Mouse (Mus musculus) stomach, postnatal 0 days (tissue): ENCODE measurements around the gene Mitd1. TPM values are rescaled to one million over a fixed set of nuclear protein-coding genes. Genes with fewer than 3 reads are reported as not detected.

Source experiments
- ATAC-seq: fragments of 200-750 bp; cut with Nextera tagmentation; 2 replicates; pipeline ENCODE4 v1.8.0; 2017; ENCODE audit not compliant: low FRiP score, low TSS enrichment
- DNase-seq: peaks from one replicate; pipeline ENCODE4 v3.0.0-alpha.2; 2016; ENCODE audit warnings: low spot score
- H3K27ac ChIP-seq: fragments of 300-500 bp; sonication (generic); replicated peaks from 2 replicates; pipeline ENCODE4 v1.5.1; 2014; ENCODE audit warnings: mild to moderate bottlenecking, control low read depth
- H3K27me3 ChIP-seq: fragments of 300-500 bp; sonication (generic); 2 replicates; pipeline ENCODE4 v1.6.1; 2014; ENCODE audit warnings: low read length; ENCODE audit not compliant: control insufficient read depth, insufficient read depth
- H3K36me3 ChIP-seq: fragments of 300-500 bp; sonication (generic); 2 replicates; pipeline ENCODE4 v1.6.1; 2014; ENCODE audit warnings: low read length, mixed read lengths; ENCODE audit not compliant: control insufficient read depth, insufficient read depth
- H3K4me1 ChIP-seq: fragments of 300-500 bp; sonication (generic); replicated peaks from 2 replicates; pipeline ENCODE4 v1.6.1; 2014; ENCODE audit warnings: antibody characterized with exemption; ENCODE audit not compliant: control insufficient read depth, insufficient read depth
- H3K4me2 ChIP-seq: fragments of 300-500 bp; sonication (generic); replicated peaks from 2 replicates; pipeline ENCODE4 v1.6.1; 2014; ENCODE audit warnings: low read depth, mild to moderate bottlenecking, control low read depth, moderate library complexity
- H3K4me3 ChIP-seq: fragments of 300-500 bp; sonication (generic); 2 replicates; pipeline ENCODE4 v1.5.1; 2014; ENCODE audit warnings: low read depth, low read length, control low read depth
- H3K9ac ChIP-seq: fragments of 300-500 bp; sonication (generic); 2 replicates; pipeline ENCODE4 v1.6.1; 2014; ENCODE audit warnings: mild to moderate bottlenecking, low read length, control low read depth, mixed read lengths
- H3K9me3 ChIP-seq: fragments of 300-500 bp; sonication (generic); 2 replicates; pipeline ENCODE4 v1.6.1; 2016; ENCODE audit warnings: low read length; ENCODE audit not compliant: control insufficient read depth
- CTCF ChIP-seq: IDR thresholded peaks from 2 replicates; pipeline ENCODE4 v1.5.1; 2016; ENCODE audit warnings: antibody characterized with exemption, low read depth, mild to moderate bottlenecking, moderate library complexity
- EP300 ChIP-seq: optimal IDR thresholded peaks from 2 replicates; pipeline ENCODE3; 2016; ENCODE audit warnings: antibody characterized with exemption
- WGBS: fragments of 180-500 bp; shearing (Covaris S2); extraction: QIAGEN DNeasy Blood & Tissue Kit; methylation state at CpG from one replicate; pipeline ENCODE4 v1.1.7; 2014; 5-methylcytosine and 5-hydroxymethylcytosine counted together
- polyA plus RNA-seq: library from polyadenylated mRNA; unstranded; fragments of >200 nt; fragmentation: Nextera tagmentation; extraction: Ambion mirVana; gene quantifications from 2 replicates; pipeline ENCODE4 v1.2.1, GENCODE M21; 2015

Gene Mitd1
- polyA plus RNA-seq, 1 experiment from 2014 or later = 22.7 TPM

- Histone ChIP-seq H3K9ac (peak overlapping the region; percentile 49), H3K4me1 (no peaks in the 10 kb centered on the region), H3K4me3 (peak overlapping the region; percentile 52), H3K27ac (peak overlapping the region; percentile 86), H3K9me3 (no peaks in the 10 kb centered on the region), H3K27me3 (no peaks in the 10 kb centered on the region), H3K36me3 (peaks cover 9% of the 10 kb centered on the region), H3K4me2 (peak overlapping the region; percentile 64)
- peak; percentile 90 for ATAC-seq
- peak; percentile 90 for DNase-seq
- 5% methylated on average over 33 of the region's 33 CpGs for WGBS
- TF ChIP-seq EP300 = no peak
- TF ChIP-seq CTCF = 0 out of 2 replicates have a peak, but pooled peaks have one; percentile 4
These were observed 17.8 kb downstream of the Mitd1 start for GRCm38 (mm10) chr1:37872131-37873067.

- Histone ChIP-seq H3K27me3 (no peaks in the 10 kb centered on the region), H3K36me3 (peaks cover 8% of the 10 kb centered on the region), H3K4me3 (peak within 1 kb of the TSS; percentile 52), H3K4me1 (no peaks in the 10 kb centered on the region), H3K27ac (peak within 1 kb of the TSS; percentile 86), H3K9me3 (no peaks in the 10 kb centered on the region), H3K4me2 (peak within 1 kb of the TSS; percentile 64), H3K9ac (peak within 1 kb of the TSS; percentile 49)
- no peak for TF ChIP-seq EP300
- TF ChIP-seq CTCF = no peak
- ATAC-seq (peak; percentile 71), DNase-seq (peak; percentile 48)
- 7% methylated on average over 7 of the region's 7 CpGs for WGBS
These were observed 18.5 kb downstream of the Mitd1 start, which contains the start of gene Lipt1 for GRCm38 (mm10) chr1:37871704-37872103. Gene Lipt1 (plus strand): TSS chr1:37871738.

- TF ChIP-seq CTCF (no peak), EP300 (no peak)
- Histone ChIP-seq H3K4me1 (no peaks in the 10 kb centered on the region), H3K27me3 (no peaks in the 10 kb centered on the region), H3K9ac (no peak overlapping the region), H3K4me2 (no peak overlapping the region), H3K9me3 (no peaks in the 10 kb centered on the region), H3K36me3 (no peaks in the 10 kb centered on the region), H3K4me3 (no peak overlapping the region), H3K27ac (no peak overlapping the region)
- no peak for ATAC-seq
- WGBS = 34% methylated on average over 2 of the region's 2 CpGs
- no peak for DNase-seq
These were observed 20.8 kb downstream of the Mitd1 start for GRCm38 (mm10) chr1:37869362-37869761.

- Histone ChIP-seq H3K27me3 (no peaks in the 10 kb centered on the region), H3K4me1 (no peaks in the 10 kb centered on the region), H3K27ac (no peak overlapping the region), H3K9me3 (no peaks in the 10 kb centered on the region), H3K4me3 (no peak overlapping the region), H3K36me3 (no peaks in the 10 kb centered on the region), H3K4me2 (no peak overlapping the region), H3K9ac (no peak overlapping the region)
- 61% methylated on average over 10 of the region's 10 CpGs for WGBS
- DNase-seq = no peak
- ATAC-seq = no peak
- TF ChIP-seq EP300 (no peak), CTCF (no peak)
These were observed 21.6 kb downstream of the Mitd1 start for GRCm38 (mm10) chr1:37868640-37869039.

GRCm38 (mm10) chr1:37867684-37868322, 22.4 kb downstream of the Mitd1 start:
- H3K4me2 ChIP-seq = no peak overlapping the region
- no peak overlapping the region for H3K9ac ChIP-seq
- ATAC-seq = no peak
- H3K27ac ChIP-seq = no peak overlapping the region
- DNase-seq = no peak
- no peaks in the 10 kb centered on the region for H3K9me3 ChIP-seq
- no peak for TF ChIP-seq EP300
- no peak for TF ChIP-seq CTCF
- no peaks in the 10 kb centered on the region for H3K36me3 ChIP-seq
- 66% methylated on average over 10 of the region's 10 CpGs for WGBS
- H3K4me1 ChIP-seq = no peaks in the 10 kb centered on the region
- H3K4me3 ChIP-seq = no peak overlapping the region
- no peaks in the 10 kb centered on the region for H3K27me3 ChIP-seq

GRCm38 (mm10) chr1:37867056-37867455, 23.2 kb downstream of the Mitd1 start:
- ATAC-seq (no peak), DNase-seq (peak; percentile 68)
- no peak for TF ChIP-seq EP300
- peak; percentile 81 for TF ChIP-seq CTCF
- no peaks in the 10 kb centered on the region for H3K4me1 ChIP-seq
- no peaks in the 10 kb centered on the region for H3K9me3 ChIP-seq
- H3K27me3 ChIP-seq = no peaks in the 10 kb centered on the region
- H3K27ac ChIP-seq = no peak overlapping the region
- 73% methylated on average over 1 of the region's 1 CpGs for WGBS
- no peak overlapping the region for H3K4me3 ChIP-seq
- no peak overlapping the region for H3K9ac ChIP-seq
- H3K36me3 ChIP-seq = no peaks in the 10 kb centered on the region
- no peak overlapping the region for H3K4me2 ChIP-seq
